Mouse (Mus musculus): ENCODE measurements around the gene Gm29094.
"Not testable (repeated sequence)": the region's sequence is repeated elsewhere in the genome, so short reads cannot be mapped to it uniquely, and the experiment has no call there.

Gm29094 gene

GRCm38 (mm10) chr9:89198969-89199416 is at the start of gene Gm29094, which contains the start of gene Bcl2a1b:
Gene Gm29094, plus strand, starts transcription at chr9:89199379.
Gene Bcl2a1b, plus strand, starts transcription at chr9:89199209.
- peak; percentile 14 to 16 for DNase-seq (ENCODE audit: low spot score in 2 of 2)

GRCm38 (mm10) chr9:89172539-89172938 is 26.6 kb upstream of the Gm29094 start:
- DNase-seq (ENCODE audit: low spot score in 2 of 2) = not testable (repeated sequence)

GRCm38 (mm10) chr9:89178833-89179232 is 20.3 kb upstream of the Gm29094 start:
- DNase-seq (ENCODE audit: low spot score in 2 of 2) = peak; percentile 59 to 75

- not testable (repeated sequence) for DNase-seq (ENCODE audit: low spot score in 2 of 2)
These were observed 19.7 kb upstream of the Gm29094 start for GRCm38 (mm10) chr9:89179469-89179868.

- not testable (repeated sequence) for DNase-seq (ENCODE audit: low spot score in 2 of 2)
These were observed 12.2 kb upstream of the Gm29094 start for GRCm38 (mm10) chr9:89187006-89187405.

GRCm38 (mm10) chr9:89195483-89195882 is 3.7 kb upstream of the Gm29094 start:
- DNase-seq (ENCODE audit: low spot score in 2 of 2) = not testable (repeated sequence)

GRCm38 (mm10) chr9:89197509-89197908 is 1.7 kb upstream of the Gm29094 start:
- DNase-seq (ENCODE audit: low spot score in 2 of 2) = not testable (repeated sequence)

- not testable (repeated sequence) for DNase-seq (ENCODE audit: low spot score in 2 of 2)
These were observed 830 bp upstream of the Gm29094 start for GRCm38 (mm10) chr9:89198349-89198748.

- DNase-seq (ENCODE audit: low spot score in 2 of 2) = not testable (repeated sequence)
These were observed 3.1 kb downstream of the Gm29094 start for GRCm38 (mm10) chr9:89202256-89202655.

- DNase-seq (ENCODE audit: low spot score in 2 of 2) = not testable (repeated sequence)
These were observed 9.8 kb downstream of the Gm29094 start for GRCm38 (mm10) chr9:89208939-89209338.

GRCm38 (mm10) chr9:89210353-89211064 is 11.3 kb downstream of the Gm29094 start, which contains the start of gene Mthfs:
Gene Mthfs, plus strand, starts transcription at chr9:89210676.
- not testable (repeated sequence) for DNase-seq (ENCODE audit: low spot score in 2 of 2)

GRCm38 (mm10) chr9:89211065-89211858 is 12.1 kb downstream of the Gm29094 start:
- peak; percentile 57 to 62 for DNase-seq (ENCODE audit: low spot score in 2 of 2)

- peak in 1 of 2 experiments; percentile 37 for DNase-seq (ENCODE audit: low spot score in 2 of 2)
These were observed 13.2 kb downstream of the Gm29094 start for GRCm38 (mm10) chr9:89212428-89212827.

- DNase-seq (ENCODE audit: low spot score in 2 of 2) = not testable (repeated sequence)
These were observed 19.0 kb downstream of the Gm29094 start for GRCm38 (mm10) chr9:89218174-89218573.

GRCm38 (mm10) chr9:89219668-89220067 is 20.5 kb downstream of the Gm29094 start:
- not testable (repeated sequence) for DNase-seq (ENCODE audit: low spot score in 2 of 2)

- not testable (repeated sequence) for DNase-seq (ENCODE audit: low spot score in 2 of 2)
These were observed 21.6 kb downstream of the Gm29094 start for GRCm38 (mm10) chr9:89220704-89221287.

- no peak for DNase-seq (ENCODE audit: low spot score in 2 of 2)
These were observed 26.9 kb downstream of the Gm29094 start for GRCm38 (mm10) chr9:89226071-89226470.

- no peak for DNase-seq (ENCODE audit: low spot score in 2 of 2)
These were observed 28.9 kb downstream of the Gm29094 start for GRCm38 (mm10) chr9:89228122-89228521.

GRCm38 (mm10) chr9:89230897-89231497 is 31.8 kb downstream of the Gm29094 start:
- DNase-seq (ENCODE audit: low spot score in 2 of 2) = peak in 1 of 2 experiments; percentile 21

GRCm38 (mm10) chr9:89237131-89237530 is 38.0 kb downstream of the Gm29094 start:
- DNase-seq (ENCODE audit: low spot score in 2 of 2) = not testable (repeated sequence)

GRCm38 (mm10) chr9:89238976-89239505 is 39.9 kb downstream of the Gm29094 start:
- DNase-seq (ENCODE audit: low spot score in 2 of 2) = not testable (repeated sequence)

Data from spleen, postnatal 14 days (tissue).